Mouse (Mus musculus): Measurements from ENCODE around the gene Mrpl10. TPM values are rescaled to one million over a fixed set of nuclear protein-coding genes. Genes with fewer than 3 reads are reported as not detected.
A peak's percentile ranks its signal among the peaks of the same experiment; 100 is the strongest.

Gene Mrpl10
- polyA plus RNA-seq, 1 experiment from 2014 or later, result 87.0 TPM

DNA sequence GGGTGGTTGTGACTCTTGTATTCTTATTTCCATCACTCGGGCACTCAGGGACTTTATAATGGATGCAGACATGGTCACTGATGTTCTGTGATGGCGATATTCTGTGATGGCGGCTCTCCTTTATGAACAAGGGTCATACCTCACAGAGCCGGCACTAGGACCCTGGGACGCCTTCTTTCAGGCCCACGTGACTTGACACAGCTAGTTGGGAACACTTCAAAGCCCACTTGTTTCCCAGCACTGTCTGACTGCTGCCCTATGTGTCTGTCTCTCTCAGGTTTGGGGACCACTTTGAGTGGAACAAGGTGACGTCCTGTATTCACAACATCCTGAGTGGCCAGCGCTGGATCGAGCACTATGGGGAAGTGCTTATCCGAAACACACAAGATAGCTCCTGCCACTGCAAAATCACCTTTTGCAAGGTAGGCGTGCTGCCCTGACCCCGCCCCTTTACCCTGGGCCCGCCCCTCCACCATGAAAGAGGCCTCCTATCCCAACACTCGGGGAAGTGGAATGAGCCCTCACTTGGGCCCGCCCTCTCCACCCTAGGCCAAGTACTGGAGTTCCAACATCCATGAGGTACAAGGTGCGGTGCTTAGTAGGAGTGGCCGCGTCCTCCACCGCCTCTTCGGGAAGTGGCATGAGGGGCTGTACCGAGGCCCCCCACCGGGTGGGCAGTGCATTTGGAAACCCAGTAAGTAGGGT is 25.4 kb downstream of the Mrpl10 start:
- CTCF ChIA-PET, result interaction anchor here (1.3 kb wide), 1 partner anchor 37 kb away, joined by 3 read pairs; the partner anchor contains the start of gene Scrn2
- H3K27me3 ChIP-seq, result no peaks in the 10 kb centered on the region
- DNase-seq (ENCODE audit: low read depth, low spot score), result no peak
- in situ Hi-C loops (cut with MboI; ENCODE audit: low pct_unique_long_range_greater_than_20kb), result no loop called here
- POLR2A ChIA-PET, result no interaction called here
- no peak for ATAC-seq
- TF ChIP-seq CTCF (IDR thresholded peaks at IDR 0.05), result no peak

DNA sequence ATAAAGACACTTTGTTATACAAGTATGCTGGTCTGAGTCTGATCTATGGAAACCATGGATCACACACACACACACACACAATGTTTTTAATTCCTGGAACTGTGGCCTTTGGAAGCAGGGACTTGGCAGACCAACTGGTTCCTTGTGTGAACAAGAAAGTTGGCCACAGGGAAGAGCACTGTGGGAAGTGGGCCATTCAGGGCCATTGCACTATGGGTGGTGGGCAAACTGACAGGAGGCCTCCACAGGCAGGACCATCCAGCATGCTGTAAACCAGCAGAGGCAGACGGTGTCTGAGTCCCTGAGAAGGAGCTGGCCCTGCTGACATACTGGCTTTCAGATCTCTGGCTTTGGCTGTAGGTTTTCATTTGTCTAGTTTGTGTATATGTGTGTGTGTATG is 28.0 kb downstream of the Mrpl10 start:
- CTCF ChIA-PET, result no interaction called here
- TF ChIP-seq CTCF (IDR thresholded peaks at IDR 0.05), result no peak
- in situ Hi-C loops (cut with MboI; ENCODE audit: low pct_unique_long_range_greater_than_20kb), result no loop called here
- H3K27me3 ChIP-seq, result no peaks in the 10 kb centered on the region
- POLR2A ChIA-PET, result interaction anchor here (0.6 kb wide), 1 partner anchor 13 kb away, joined by 4 read pairs; no protein-coding TSS in a partner anchor
- ATAC-seq (no peak), DNase-seq (ENCODE audit: low read depth, low spot score) (no peak)

DNA sequence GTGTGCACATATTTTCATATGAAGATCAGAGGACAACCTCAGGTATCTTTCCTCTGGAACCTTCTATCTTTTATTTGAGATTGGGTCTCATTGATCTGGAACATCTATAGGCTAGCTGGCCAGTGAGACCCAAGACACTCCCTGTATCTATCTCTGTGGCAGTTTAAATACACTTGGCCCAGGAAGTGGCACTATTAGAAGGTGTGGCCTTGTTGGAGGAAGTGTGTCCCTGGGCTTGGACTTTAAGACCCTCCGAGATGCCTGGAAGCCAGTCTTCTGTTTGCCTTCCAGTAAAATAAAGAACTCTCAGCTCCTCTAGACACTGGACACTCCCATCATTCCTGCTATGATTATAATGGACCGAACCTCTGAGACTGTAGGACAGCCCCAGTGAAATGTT is 28.4 kb downstream of the Mrpl10 start:
- ATAC-seq, result no peak
- ChIA-PET POLR2A (no interaction called here), CTCF (no interaction called here)
- in situ Hi-C loops (cut with MboI; ENCODE audit: low pct_unique_long_range_greater_than_20kb), result loop anchor here (5.0 kb wide), 1 partner anchor 78 kb away; no protein-coding TSS in a partner anchor
- DNase-seq (ENCODE audit: low read depth, low spot score), result no peak
- H3K27me3 ChIP-seq, result no peaks in the 10 kb centered on the region
- TF ChIP-seq CTCF (IDR thresholded peaks at IDR 0.05), result no peak

DNA sequence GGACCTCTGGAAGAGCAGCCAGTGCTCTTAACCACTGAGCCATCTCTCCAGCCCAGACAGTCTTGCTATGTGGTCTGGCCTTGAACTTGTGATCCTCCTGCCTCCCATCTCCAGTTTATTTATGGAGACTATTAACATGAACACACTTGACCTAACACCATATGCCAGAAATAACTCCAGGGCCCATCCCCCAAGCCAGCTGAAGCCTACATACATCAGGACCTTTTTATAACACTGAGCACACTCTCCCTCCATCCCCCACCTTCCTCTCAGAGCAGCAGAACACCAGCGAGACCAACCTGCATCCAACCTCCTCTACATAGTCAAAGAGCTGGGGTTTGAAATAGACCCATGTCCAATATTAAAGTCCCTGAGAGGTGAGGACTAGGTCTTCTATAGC is 29.8 kb downstream of the Mrpl10 start:
- ChIA-PET POLR2A (no interaction called here), CTCF (interaction anchor here (0.9 kb wide), 1 partner anchor 48 kb away, joined by 3 read pairs; no protein-coding TSS in a partner anchor)
- DNase-seq (ENCODE audit: low read depth, low spot score) (no peak), ATAC-seq (no peak)
- TF ChIP-seq CTCF (IDR thresholded peaks at IDR 0.05), result no peak
- no peaks in the 10 kb centered on the region for H3K27me3 ChIP-seq
- in situ Hi-C loops (cut with MboI; ENCODE audit: low pct_unique_long_range_greater_than_20kb), result loop anchor here (5.0 kb wide), 1 partner anchor 76 kb away; no protein-coding TSS in a partner anchor

DNA sequence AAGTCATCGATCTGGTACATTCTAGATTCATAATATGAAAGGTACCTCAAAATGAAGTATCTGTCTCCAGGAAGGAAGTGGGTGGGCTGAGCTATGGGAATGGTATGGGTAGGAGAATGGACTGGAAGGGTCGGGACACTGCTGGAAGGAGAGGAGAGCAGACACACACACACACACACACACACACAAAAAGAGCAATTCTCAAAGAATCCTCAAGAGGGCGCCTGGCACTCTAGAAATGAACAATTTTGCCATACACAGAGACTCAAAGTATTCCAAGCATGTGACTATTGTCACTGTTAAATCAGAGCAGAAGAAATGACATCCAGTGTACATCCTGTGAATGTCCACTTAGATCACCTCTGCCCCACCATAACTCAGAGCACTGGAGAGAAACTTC is 31.2 kb downstream of the Mrpl10 start:
- ChIA-PET POLR2A (no interaction called here), CTCF (interaction anchor here (0.7 to 1.4 kb wide), 5 partner anchors 9 to 104 kb away, joined by 3 to 4 read pairs (median 3); no protein-coding TSS in a partner anchor)
- no peak for TF ChIP-seq CTCF (IDR thresholded peaks at IDR 0.05)
- no peaks in the 10 kb centered on the region for H3K27me3 ChIP-seq
- DNase-seq (ENCODE audit: low read depth, low spot score), result no peak
- in situ Hi-C loops (cut with MboI; ENCODE audit: low pct_unique_long_range_greater_than_20kb), result loop anchor here (5.0 kb wide), 1 partner anchor 75 kb away; no protein-coding TSS in a partner anchor
- ATAC-seq, result no peak

DNA sequence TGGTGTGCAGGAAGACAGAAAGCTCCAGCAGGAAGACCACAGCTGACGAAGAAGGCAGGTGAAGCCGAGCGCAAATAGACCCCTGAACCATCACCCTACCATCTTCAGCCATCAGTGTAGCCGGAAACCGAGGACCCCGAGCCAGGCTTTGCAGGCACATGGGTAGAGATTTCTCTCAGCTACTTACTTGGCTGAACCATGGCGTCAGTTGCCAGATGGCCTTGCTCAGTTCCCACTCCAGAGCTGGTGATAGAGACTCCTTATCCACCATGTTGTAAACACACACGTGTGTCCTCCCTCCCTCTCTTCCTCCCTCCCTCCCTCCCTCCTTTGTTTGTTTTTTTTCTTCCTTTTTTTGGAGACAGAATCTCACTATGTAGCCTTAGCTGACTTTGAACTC is 32.9 kb downstream of the Mrpl10 start:
- H3K27me3 ChIP-seq, result no peaks in the 10 kb centered on the region
- DNase-seq (ENCODE audit: low read depth, low spot score) (no peak), ATAC-seq (no peak)
- no peak for TF ChIP-seq CTCF (IDR thresholded peaks at IDR 0.05)
- CTCF ChIA-PET, result interaction anchor here (1.3 kb wide), 1 partner anchor 9 kb away, joined by 5 read pairs; no protein-coding TSS in a partner anchor
- POLR2A ChIA-PET, result no interaction called here
- in situ Hi-C loops (cut with MboI; ENCODE audit: low pct_unique_long_range_greater_than_20kb), result loop anchor here (5.0 kb wide), 1 partner anchor 73 kb away; no protein-coding TSS in a partner anchor

DNA sequence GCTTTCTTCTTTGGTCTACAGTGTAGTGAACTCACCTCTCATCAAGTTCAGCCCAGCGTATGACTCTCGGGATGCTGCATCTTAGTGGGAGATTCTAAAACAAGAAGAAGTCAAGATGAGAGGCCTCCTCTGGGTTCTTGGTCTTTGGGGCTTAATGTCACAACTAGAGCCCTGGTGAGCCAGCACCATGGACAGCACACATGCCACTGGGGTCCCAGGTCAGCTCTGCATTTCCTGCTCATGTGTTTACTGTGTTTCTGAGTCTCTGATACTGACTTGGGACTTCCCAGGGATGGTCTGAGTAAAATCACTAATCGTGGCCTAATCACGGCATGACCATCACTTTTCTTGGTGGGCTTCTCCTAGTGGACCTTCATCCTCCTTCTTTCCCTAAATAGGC is 37.4 kb downstream of the Mrpl10 start:
- TF ChIP-seq CTCF (IDR thresholded peaks at IDR 0.05), result no peak
- CTCF ChIA-PET, result no interaction called here
- H3K27me3 ChIP-seq, result no peaks in the 10 kb centered on the region
- in situ Hi-C loops (cut with MboI; ENCODE audit: low pct_unique_long_range_greater_than_20kb), result loop anchor here (25.0 kb wide), 1 partner anchor 259 kb away; no protein-coding TSS in a partner anchor
- POLR2A ChIA-PET, result no interaction called here
- ATAC-seq (no peak), DNase-seq (ENCODE audit: low read depth, low spot score) (no peak)

DNA sequence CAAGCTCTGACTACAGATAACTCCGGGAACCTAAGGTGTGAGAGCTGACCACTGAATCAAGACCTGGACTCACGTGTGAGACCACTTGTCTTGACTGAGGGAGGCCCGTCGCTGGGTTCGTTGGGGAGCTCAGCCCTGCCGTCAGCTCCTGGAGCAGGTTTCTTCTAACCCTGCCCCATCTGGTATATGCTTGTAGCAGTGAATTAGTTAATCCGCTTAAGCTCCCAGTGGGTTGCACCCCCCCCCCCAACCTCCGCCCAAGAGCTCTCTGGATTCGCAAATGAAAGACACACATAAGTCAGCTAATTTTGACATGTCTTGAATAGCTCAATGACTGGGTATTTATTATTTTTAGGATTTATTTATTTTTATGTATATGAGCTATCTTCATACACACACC is 38.9 kb downstream of the Mrpl10 start:
- TF ChIP-seq CTCF (IDR thresholded peaks at IDR 0.05), result no peak
- ChIA-PET CTCF (interaction anchor here (0.6 kb wide), 1 partner anchor 97 kb away, joined by 3 read pairs; no protein-coding TSS in a partner anchor), POLR2A (no interaction called here)
- no peak for ATAC-seq
- in situ Hi-C loops (cut with MboI; ENCODE audit: low pct_unique_long_range_greater_than_20kb), result loop anchor here (25.0 kb wide), 1 partner anchor 257 kb away; no protein-coding TSS in a partner anchor
- no peak for DNase-seq (ENCODE audit: low read depth, low spot score)
- H3K27me3 ChIP-seq, result no peaks in the 10 kb centered on the region

DNA sequence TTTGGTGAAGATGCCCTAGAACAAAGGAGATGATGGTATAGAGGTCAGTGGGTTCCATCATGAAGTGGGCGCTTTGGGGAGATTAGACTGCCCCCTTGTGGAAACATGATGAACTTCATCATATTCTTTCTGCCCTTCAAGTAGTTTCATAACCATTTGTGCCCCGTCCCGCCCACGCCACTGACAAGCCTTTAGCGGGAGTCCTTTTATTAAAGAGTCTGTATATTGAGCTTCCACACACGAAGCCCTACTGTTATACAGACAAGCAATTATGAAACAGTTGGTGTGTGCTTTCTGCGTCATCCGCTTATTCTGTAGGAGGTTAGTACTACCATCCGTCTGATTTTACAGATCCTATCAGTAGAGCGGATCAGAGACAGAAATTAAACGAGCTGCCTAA is 41.6 kb downstream of the Mrpl10 start:
- ChIA-PET CTCF (interaction anchor here (1.2 kb wide), 1 partner anchor 8 kb away, joined by 5 read pairs; no protein-coding TSS in a partner anchor), POLR2A (no interaction called here)
- ATAC-seq, result no peak
- TF ChIP-seq CTCF (IDR thresholded peaks at IDR 0.05), result peak; percentile 66
- no peak for DNase-seq (ENCODE audit: low read depth, low spot score)
- in situ Hi-C loops (cut with MboI; ENCODE audit: low pct_unique_long_range_greater_than_20kb), result loop anchor here (25.0 kb wide), 1 partner anchor 254 kb away; no protein-coding TSS in a partner anchor
- H3K27me3 ChIP-seq, result no peaks in the 10 kb centered on the region

DNA sequence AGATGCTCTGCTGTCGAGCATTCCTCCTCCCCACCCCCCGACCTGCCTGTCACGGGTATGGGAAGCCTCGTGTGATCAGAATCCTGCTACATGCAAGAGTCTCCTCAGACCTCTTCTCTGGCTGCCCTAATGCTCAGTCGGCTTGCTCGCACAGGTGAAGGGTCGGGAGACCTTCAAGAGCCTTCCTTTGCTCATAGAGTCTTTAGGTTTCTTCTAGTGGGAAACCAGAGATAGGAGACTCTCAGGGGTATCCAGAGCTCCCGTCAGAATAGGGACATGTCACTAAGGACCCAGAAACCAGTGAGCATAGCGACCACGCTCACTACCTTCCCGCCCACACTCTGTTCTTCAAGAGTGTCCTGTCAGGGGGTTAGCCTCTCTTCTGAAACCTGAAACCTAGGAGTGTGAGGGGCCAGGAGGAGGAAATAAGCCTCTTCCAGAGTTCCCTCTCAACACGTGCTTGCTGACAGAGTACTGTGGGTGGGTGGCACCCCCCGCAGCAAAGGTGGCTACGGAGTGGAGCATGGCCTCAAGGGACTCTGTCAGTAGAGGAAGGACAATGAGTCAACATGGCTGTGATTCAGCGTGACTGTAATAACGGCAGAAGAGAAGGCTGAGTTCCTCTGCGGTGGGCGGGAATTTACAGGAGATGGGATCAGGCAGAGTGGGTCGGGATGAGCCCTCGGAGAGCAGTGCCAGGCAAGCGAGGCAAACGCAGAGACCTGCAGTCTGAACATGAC is 42.2 kb downstream of the Mrpl10 start:
- no peak for DNase-seq (ENCODE audit: low read depth, low spot score)
- ATAC-seq, result peak; percentile 47
- in situ Hi-C loops (cut with MboI; ENCODE audit: low pct_unique_long_range_greater_than_20kb), result loop anchor here (25.0 kb wide), 1 partner anchor 254 kb away; no protein-coding TSS in a partner anchor
- ChIA-PET CTCF (interaction anchor here (1.0 to 1.4 kb wide), 3 partner anchors 9 to 57 kb away, joined by 3 to 5 read pairs (median 3); no protein-coding TSS in a partner anchor), POLR2A (no interaction called here)
- TF ChIP-seq CTCF (IDR thresholded peaks at IDR 0.05), result no peak
- H3K27me3 ChIP-seq, result no peaks in the 10 kb centered on the region
